In the genomic region with DNA sequence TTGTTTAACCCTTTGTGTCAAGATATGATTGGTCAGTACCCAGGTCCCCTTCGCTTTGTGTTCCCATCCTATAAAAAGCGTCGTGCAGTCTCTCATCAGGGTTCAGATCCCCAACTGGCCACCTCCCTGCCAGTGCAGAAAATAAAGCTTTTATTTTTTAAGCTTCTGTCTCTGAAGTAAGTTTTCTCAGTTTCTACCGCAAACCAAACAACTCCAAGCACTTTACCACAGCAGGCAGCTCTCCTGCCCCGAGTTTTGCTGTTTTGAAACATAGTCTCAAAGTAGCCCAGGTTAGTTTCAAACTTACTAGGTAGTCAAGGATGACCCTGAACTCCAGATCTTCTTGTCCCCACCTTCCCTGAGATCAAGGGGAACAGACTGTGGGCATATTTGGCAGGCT, we compare ENCODE assay signal across 20 mouse cellular contexts. TPM values are rescaled to one million over a fixed set of nuclear protein-coding genes. Genes with fewer than 3 reads are reported as not detected.
A peak's percentile ranks its signal among the peaks of the same experiment; 100 is the strongest.
DNase-seq lines count a peak whose midpoint lies in the region; ATAC-seq and TF ChIP-seq lines count a peak whose summit lies in the region.
"Had no signal": no experiment of that assay in that cellular context is flagged by ENCODE, and none has a peak within 500 bp of the region (broad histone marks: within the 10 kb centered on the region; RNA-seq: fewer than 3 reads in every experiment).

No protein-coding gene starts in this region.

- TF ChIP-seq CTCF in lung, postnatal 0 days (IDR thresholded peaks at IDR 0.05) = no peak
- TF ChIP-seq CTCF in liver, embryonic 14.5 days (IDR thresholded peaks at IDR 0.05; ENCODE audit: low read depth) = no peak
- TF ChIP-seq CTCF in left cerebral cortex, adult 2 months (IDR thresholded peaks at IDR 0.05) = no peak

- intact Hi-C loops in left cerebral cortex, adult 2 months (cut with DNase I) = loop anchor here (5.0 kb wide), 1 partner anchor 74 kb away; no protein-coding TSS in a partner anchor

- H3K9ac ChIP-seq in heart, embryonic 11.5 days (ENCODE audit: low read depth, low read length) = no peak overlapping the region
- H3K9ac ChIP-seq in lung, postnatal 0 days (replicated peaks; ENCODE audit: low read depth) = no peak overlapping the region
- H3K9ac ChIP-seq in liver, embryonic 14.5 days (replicated peaks) = 0 out of 2 replicates have a peak overlapping the region, but pooled peaks have one; percentile 9
- H3K9ac ChIP-seq: hindbrain, embryonic 14.5 days had no signal

- DNase-seq in heart, adult 11 months = no peak
- DNase-seq in lung, postnatal 0 days (ENCODE audit: low spot score) = no peak
- DNase-seq in lung, postnatal 14 days = no peak
- DNase-seq in liver, embryonic 14.5 days (ENCODE audit: low read depth in 3 of 3, low spot score in 3 of 3) = no peak
- DNase-seq in spleen, postnatal 4 days (ENCODE audit: low spot score in 2 of 2) = no peak
- no peak for DNase-seq in left cerebral cortex, adult 2 months (ENCODE audit: extremely low spot score in 1 of 2, low spot score in 2 of 2)
- no peak for DNase-seq in left cerebral cortex, adult 18-20 months (ENCODE audit: low spot score in 2 of 2)
- DNase-seq: adrenal gland, adult 2 months; cerebellum, adult 9-10 months; gastrocnemius, postnatal 36 days; kidney, postnatal 14 days; left cerebral cortex, postnatal 4 days; lung, postnatal 10 days; thymus, postnatal 25 days had no signal

- no peak overlapping the region for H3K4me3 ChIP-seq in heart, embryonic 11.5 days (ENCODE audit: low read depth, low read length)
- no peak overlapping the region for H3K4me3 ChIP-seq in lung, postnatal 0 days (ENCODE audit: low read depth, low read length)
- H3K4me3 ChIP-seq in liver, embryonic 14.5 days (ENCODE audit: insufficient read depth in 1 of 2, low read depth in 2 of 2, low read length in 2 of 2) = no peak overlapping the region
- H3K4me3 ChIP-seq in left cerebral cortex, adult 2 months = no peak overlapping the region

- no peak for TF ChIP-seq EP300 in lung, postnatal 0 days (IDR thresholded peaks at IDR 0.05)
- TF ChIP-seq EP300 in liver, embryonic 14.5 days (IDR thresholded peaks at IDR 0.05; ENCODE audit: low read depth) = no peak

- 80% methylated on average over 5 of the region's 5 CpGs for WGBS in heart, embryonic 11.5 days (ENCODE audit: insufficient replicate concordance)
- WGBS in lung, postnatal 0 days = 86% methylated on average over 5 of the region's 5 CpGs
- 80% methylated on average over 5 of the region's 5 CpGs for WGBS in liver, embryonic 14.5 days (ENCODE audit: insufficient replicate concordance)

- H3K27ac ChIP-seq in heart, embryonic 11.5 days (ENCODE audit: low read depth, low read length) = peak overlapping the region; percentile 92
- H3K27ac ChIP-seq in lung, postnatal 0 days (ENCODE audit: low read length) = peak overlapping the region; percentile 75
- peak overlapping the region; percentile 93 for H3K27ac ChIP-seq in liver, embryonic 14.5 days
- H3K27ac ChIP-seq in left cerebral cortex, adult 2 months = no peak overlapping the region; the same call in 1 of the 2 replicates
- H3K27ac ChIP-seq: hindbrain, embryonic 14.5 days had no signal

- peaks cover 24% of the 10 kb centered on the region for H3K36me3 ChIP-seq in heart, embryonic 11.5 days (ENCODE audit: control insufficient read depth, insufficient read depth, low read length)
- H3K36me3 ChIP-seq in lung, postnatal 0 days (ENCODE audit: insufficient read depth, low read length) = peaks cover 18% of the 10 kb centered on the region
- no peaks in the 10 kb centered on the region; the same call in 1 of the 2 replicates for H3K36me3 ChIP-seq in liver, embryonic 14.5 days (replicated peaks; ENCODE audit: control insufficient read depth, insufficient read depth, low read depth)

- no peaks in the 10 kb centered on the region for H3K9me3 ChIP-seq in heart, embryonic 11.5 days (replicated peaks; ENCODE audit: control insufficient read depth, low read length)
- no peaks in the 10 kb centered on the region for H3K9me3 ChIP-seq in lung, postnatal 0 days (ENCODE audit: low read length)
- no peaks in the 10 kb centered on the region for H3K9me3 ChIP-seq in liver, embryonic 14.5 days (ENCODE audit: control insufficient read depth, low read length)

- H3K4me2 ChIP-seq in heart, embryonic 11.5 days = no peak overlapping the region
- H3K4me2 ChIP-seq in lung, postnatal 0 days (replicated peaks; ENCODE audit: low read depth, low read length) = no peak overlapping the region
- H3K4me2 ChIP-seq in liver, embryonic 14.5 days (ENCODE audit: low read depth) = no peak overlapping the region
- H3K4me2 ChIP-seq: hindbrain, embryonic 14.5 days; midbrain, embryonic 11.5 days had no signal

- no peaks in the 10 kb centered on the region for H3K27me3 ChIP-seq in heart, embryonic 11.5 days (ENCODE audit: control insufficient read depth, insufficient read depth, low read length)
- H3K27me3 ChIP-seq in lung, postnatal 0 days (replicated peaks; ENCODE audit: insufficient read depth, low read length) = no peaks in the 10 kb centered on the region
- no peaks in the 10 kb centered on the region for H3K27me3 ChIP-seq in liver, embryonic 14.5 days (ENCODE audit: control insufficient read depth, insufficient read depth, low read length)

- H3K4me1 ChIP-seq in heart, embryonic 11.5 days (ENCODE audit: control insufficient read depth, insufficient read depth, low read length) = peaks cover 19% of the 10 kb centered on the region
- peaks cover 7% of the 10 kb centered on the region; the same call in 1 of the 2 replicates for H3K4me1 ChIP-seq in lung, postnatal 0 days (ENCODE audit: insufficient read depth, low read depth, low read length)
- peaks cover 24 to 33% of the 10 kb centered on the region in 2 experiments for H3K4me1 ChIP-seq in liver, embryonic 14.5 days (replicated peaks; ENCODE audit: control insufficient read depth in 2 of 2, insufficient read depth in 2 of 2, low read length in 1 of 2)

- ATAC-seq in heart, embryonic 11.5 days (replicated peaks; ENCODE audit: insufficient number of reproducible peaks, low FRiP score, low TSS enrichment) = no peak
- ATAC-seq in lung, postnatal 0 days = no peak
- ATAC-seq in liver, embryonic 14.5 days (ENCODE audit: insufficient read depth) = no peak

RNA-seq across cellular contexts. Expression of a gene that starts 1.8 kb away (rescaled TPM):
- polyA plus RNA-seq in heart, embryonic 11.5 days (2014; fragmentation: Nextera tagmentation; extraction: Ambion mirVana) = 10.4 and 11.4 TPM in 2 replicates
- 3.5 and 4.1 TPM in 2 replicates for polyA plus RNA-seq in lung, postnatal 0 days (2015; fragmentation: Nextera tagmentation; extraction: Ambion mirVana)
- 4.9 and 6.8 TPM in 2 replicates for polyA plus RNA-seq in liver, embryonic 14.5 days (2012; rRNA removed)
- polyA plus RNA-seq in liver, embryonic 14.5 days (2014; fragmentation: Nextera tagmentation; extraction: Ambion mirVana) = 3.4 and 3.8 TPM in 2 replicates
- total RNA-seq in left cerebral cortex, adult 2 months (2021) = 1 to 10 TPM; 6.9 to 7.2 TPM
- total RNA-seq in left cerebral cortex, adult 18-20 months (2021) = 1 to 10 TPM; 5.2 to 7.6 TPM

RNA-seq across cellular contexts. Expression of a gene that starts 14.3 kb away (rescaled TPM):
- 58.8 and 77.3 TPM in 2 replicates for polyA plus RNA-seq in heart, embryonic 11.5 days (2014; fragmentation: Nextera tagmentation; extraction: Ambion mirVana)
- 95.3 and 99.3 TPM in 2 replicates for polyA plus RNA-seq in lung, postnatal 0 days (2015; fragmentation: Nextera tagmentation; extraction: Ambion mirVana)
- 7.4 and 9.2 TPM in 2 replicates for polyA plus RNA-seq in liver, embryonic 14.5 days (2012; rRNA removed)
- polyA plus RNA-seq in liver, embryonic 14.5 days (2014; fragmentation: Nextera tagmentation; extraction: Ambion mirVana) = 24.2 and 27.2 TPM in 2 replicates
- 10 to 100 TPM in 1 of 2 experiments, 1 to 10 TPM in 1; 7.7 to 11.4 TPM for total RNA-seq in left cerebral cortex, adult 2 months (2021)
- 10 to 100 TPM; 11.9 to 15.1 TPM for total RNA-seq in left cerebral cortex, adult 18-20 months (2021)

RNA-seq across cellular contexts. Expression of a gene that starts 21.7 kb away (rescaled TPM):
- 17.9 and 19.3 TPM in 2 replicates for polyA plus RNA-seq in heart, embryonic 11.5 days (2014; fragmentation: Nextera tagmentation; extraction: Ambion mirVana)
- 8.2 and 8.4 TPM in 2 replicates for polyA plus RNA-seq in lung, postnatal 0 days (2015; fragmentation: Nextera tagmentation; extraction: Ambion mirVana)
- 5.6 and 5.8 TPM in 2 replicates for polyA plus RNA-seq in liver, embryonic 14.5 days (2012; rRNA removed)
- polyA plus RNA-seq in liver, embryonic 14.5 days (2014; fragmentation: Nextera tagmentation; extraction: Ambion mirVana) = 4.9 and 5.8 TPM in 2 replicates
- 10 to 100 TPM; 31.8 to 34.6 TPM for total RNA-seq in left cerebral cortex, adult 2 months (2021)
- 10 to 100 TPM; 29.9 to 31.9 TPM for total RNA-seq in left cerebral cortex, adult 18-20 months (2021)

RNA-seq across cellular contexts. Expression of a gene that starts 21.7 kb away (rescaled TPM):
- polyA plus RNA-seq in heart, embryonic 11.5 days (2014; fragmentation: Nextera tagmentation; extraction: Ambion mirVana) = not detected in 2 replicates
- not detected in 2 replicates for polyA plus RNA-seq in lung, postnatal 0 days (2015; fragmentation: Nextera tagmentation; extraction: Ambion mirVana)
- not detected in 2 replicates for polyA plus RNA-seq in liver, embryonic 14.5 days (2012; rRNA removed)
- polyA plus RNA-seq in liver, embryonic 14.5 days (2014; fragmentation: Nextera tagmentation; extraction: Ambion mirVana) = not detected in 2 replicates
- not detected for total RNA-seq in left cerebral cortex, adult 2 months (2021)
- not detected for total RNA-seq in left cerebral cortex, adult 18-20 months (2021)
- total RNA-seq: adrenal gland, adult 2 months; gastrocnemius, postnatal 36 days; layer of hippocampus, postnatal 14 days; left cerebral cortex, postnatal 4 days had no signal
- polyA plus RNA-seq: adrenal gland, adult 2 months; erythroblast, embryonic 14.5 days; hindbrain, embryonic 14.5 days; midbrain, embryonic 11.5 days; myocyte had no signal

RNA-seq across cellular contexts. Expression of a gene that starts 24.8 kb away (rescaled TPM):
- polyA plus RNA-seq in heart, embryonic 11.5 days (2014; fragmentation: Nextera tagmentation; extraction: Ambion mirVana) = 53.0 and 62.4 TPM in 2 replicates
- 7.0 and 8.4 TPM in 2 replicates for polyA plus RNA-seq in lung, postnatal 0 days (2015; fragmentation: Nextera tagmentation; extraction: Ambion mirVana)
- 72.6 and 86.2 TPM in 2 replicates for polyA plus RNA-seq in liver, embryonic 14.5 days (2012; rRNA removed)
- polyA plus RNA-seq in liver, embryonic 14.5 days (2014; fragmentation: Nextera tagmentation; extraction: Ambion mirVana) = 76.0 and 90.8 TPM in 2 replicates
- total RNA-seq in left cerebral cortex, adult 2 months (2021) = under 1 TPM; 0.70 to 0.91 TPM
- 1 to 10 TPM in 1 of 2 experiments, under 1 TPM in 1; 0.35 to 1.1 TPM for total RNA-seq in left cerebral cortex, adult 18-20 months (2021)
